Mouse (Mus musculus) neutrophil, adult 5-6 weeks (primary cell): Measurements from ENCODE around the gene Anks1. TPM values are rescaled to one million over a fixed set of nuclear protein-coding genes. Genes with fewer than 3 reads are reported as not detected.

Source experiments
- ATAC-seq: fragments of 151-379, 151-347 bp; 2 replicates; pipeline ENCODE4 v1.8.0; 2017; ENCODE audit warnings: mild to moderate bottlenecking, moderate TSS enrichment; ENCODE audit not compliant: insufficient number of reproducible peaks, poor library complexity, low FRiP score, severe bottlenecking; ENCODE audit errors: extremely low read depth
- total RNA-seq: library from RNA; stranded (forward); fragments of 200-1000 nt; gene quantifications from 2 replicates; pipeline ENCODE4 v1.2.3, GENCODE M21; 2017

Gene Anks1
- total RNA-seq, 1 experiment from 2014 or later, result 31.7 TPM

GRCm38 (mm10) chr17:28031281-28031941, 122.3 kb downstream of the Anks1 start:
- no peak for ATAC-seq

GRCm38 (mm10) chr17:28032219-28032618, 123.1 kb downstream of the Anks1 start:
- no peak for ATAC-seq

GRCm38 (mm10) chr17:28033046-28033580, 124.0 kb downstream of the Anks1 start:
- no peak for ATAC-seq

- no peak for ATAC-seq
Observed at GRCm38 (mm10) chr17:28034986-28035385, 125.9 kb downstream of the Anks1 start.

GRCm38 (mm10) chr17:28036813-28037756, 128.0 kb downstream of the Anks1 start:
- no peak for ATAC-seq

GRCm38 (mm10) chr17:28040620-28041019, 131.5 kb downstream of the Anks1 start:
- ATAC-seq, result no peak

GRCm38 (mm10) chr17:28041298-28041697, 132.2 kb downstream of the Anks1 start:
- no peak for ATAC-seq

- ATAC-seq, result no peak
Observed at GRCm38 (mm10) chr17:28042299-28042771, 133.2 kb downstream of the Anks1 start.

- ATAC-seq, result no peak
Observed at GRCm38 (mm10) chr17:28047017-28047416, 137.9 kb downstream of the Anks1 start.

- no peak for ATAC-seq
Observed at GRCm38 (mm10) chr17:28047520-28047919, 138.4 kb downstream of the Anks1 start.

GRCm38 (mm10) chr17:28048425-28048824, 139.3 kb downstream of the Anks1 start:
- no peak for ATAC-seq

GRCm38 (mm10) chr17:28050210-28050609, 141.1 kb downstream of the Anks1 start:
- no peak for ATAC-seq

- no peak for ATAC-seq
Observed at GRCm38 (mm10) chr17:28052293-28052863, 143.3 kb downstream of the Anks1 start.

GRCm38 (mm10) chr17:28058346-28058745, 149.2 kb downstream of the Anks1 start:
- ATAC-seq, result no peak

GRCm38 (mm10) chr17:28060681-28061080, 151.6 kb downstream of the Anks1 start:
- no peak for ATAC-seq

- no peak for ATAC-seq
Observed at GRCm38 (mm10) chr17:28061472-28061871, 152.4 kb downstream of the Anks1 start.

GRCm38 (mm10) chr17:28062710-28063109, 153.6 kb downstream of the Anks1 start:
- no peak for ATAC-seq

- ATAC-seq, result no peak
Observed at GRCm38 (mm10) chr17:28063163-28063562, 154.1 kb downstream of the Anks1 start.

GRCm38 (mm10) chr17:28067303-28067702, 158.2 kb downstream of the Anks1 start:
- ATAC-seq, result no peak
